Mouse (Mus musculus): ENCODE measurements around the gene A230050P20Rik. TPM values are rescaled to one million over a fixed set of nuclear protein-coding genes. Genes with fewer than 3 reads are reported as not detected.
A peak's percentile ranks its signal among the peaks of the same experiment; 100 is the strongest.

Gene A230050P20Rik
- total and polyA plus RNA-seq, 3 experiments, result 0.05 TPM; not detected in 1

GRCm38 (mm10) chr9:20850179-20850578 lies 18.3 kb upstream of the A230050P20Rik start:
- Histone ChIP-seq H3K9me3 (replicated peaks) (no peaks in the 10 kb centered on the region), H3K4me3 (ENCODE audit: low read depth, low read length) (no peak overlapping the region), H3K36me3 (replicated peaks) (no peaks in the 10 kb centered on the region), H3K27me3 (ENCODE audit: insufficient read depth, low read length) (peaks cover 17% of the 10 kb centered on the region; the same call in 1 of the 2 replicates), H3K4me1 (ENCODE audit: insufficient read depth, low read depth, low read length) (no peaks in the 10 kb centered on the region)
- ATAC-seq (ENCODE audit: extremely low read depth, insufficient number of reproducible peaks, low FRiP score, poor library complexity, severe bottlenecking), result no peak
- no peak for DNase-seq (ENCODE audit: low spot score)
- no peak for TF ChIP-seq GATA1 (IDR thresholded peaks at IDR 0.05; ENCODE audit: borderline replicate concordance, low read length)
- no peak for TF ChIP-seq POLR2AphosphoS5 (IDR thresholded peaks at IDR 0.05; ENCODE audit: insufficient replicate concordance, low read depth, low read length)
- TF ChIP-seq TAL1 (conservative IDR thresholded peaks at IDR 0.05; ENCODE audit: low read depth, low read length), result no peak
- no peak for TF ChIP-seq GATA2 (IDR thresholded peaks at IDR 0.05; ENCODE audit: borderline replicate concordance, low read depth, low read length)
- no peak for TF ChIP-seq CTCF (IDR thresholded peaks at IDR 0.05; ENCODE audit: low read depth, low read length)

GRCm38 (mm10) chr9:20857131-20857530 lies 11.3 kb upstream of the A230050P20Rik start:
- DNase-seq (ENCODE audit: low spot score) (peak; percentile 68), ATAC-seq (ENCODE audit: extremely low read depth, insufficient number of reproducible peaks, low FRiP score, poor library complexity, severe bottlenecking) (peak; percentile 45; the same call in 1 of the 2 replicates)
- no peaks in the 10 kb centered on the region for H3K4me1 ChIP-seq (ENCODE audit: insufficient read depth, low read depth, low read length)
- no peaks in the 10 kb centered on the region for H3K36me3 ChIP-seq (replicated peaks)
- TF ChIP-seq GATA1 (IDR thresholded peaks at IDR 0.05; ENCODE audit: borderline replicate concordance, low read length), result no peak
- no peak for TF ChIP-seq POLR2AphosphoS5 (IDR thresholded peaks at IDR 0.05; ENCODE audit: insufficient replicate concordance, low read depth, low read length)
- no peak for TF ChIP-seq GATA2 (IDR thresholded peaks at IDR 0.05; ENCODE audit: borderline replicate concordance, low read depth, low read length)
- no peak for TF ChIP-seq TAL1 (conservative IDR thresholded peaks at IDR 0.05; ENCODE audit: low read depth, low read length)
- TF ChIP-seq CTCF (IDR thresholded peaks at IDR 0.05; ENCODE audit: low read depth, low read length), result no peak
- H3K4me3 ChIP-seq (ENCODE audit: low read depth, low read length), result no peak overlapping the region
- no peaks in the 10 kb centered on the region for H3K9me3 ChIP-seq (replicated peaks)
- H3K27me3 ChIP-seq (ENCODE audit: insufficient read depth, low read length), result peaks cover 6% of the 10 kb centered on the region; the same call in 1 of the 2 replicates

DNA sequence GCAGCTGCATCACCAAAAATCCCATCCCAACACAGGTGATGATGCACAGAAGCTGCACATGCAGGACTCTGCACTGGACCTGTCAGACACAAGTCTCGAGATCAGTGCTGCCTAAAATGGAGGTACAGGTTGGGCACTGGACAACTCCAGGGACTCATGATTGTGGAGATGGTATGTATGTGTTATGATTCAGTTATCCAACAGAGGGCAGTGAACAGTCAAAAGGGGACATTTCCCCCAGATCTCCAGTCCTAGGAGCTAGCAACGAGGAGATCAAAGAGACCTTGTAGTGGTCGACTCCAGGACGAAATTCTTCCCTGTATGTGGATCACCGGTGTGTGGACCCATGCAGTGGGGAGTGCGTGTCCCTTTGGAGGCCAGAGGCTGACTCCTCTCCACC lies 8.5 kb upstream of the A230050P20Rik start:
- TF ChIP-seq TAL1 (conservative IDR thresholded peaks at IDR 0.05; ENCODE audit: low read depth, low read length) (no peak), GATA2 (IDR thresholded peaks at IDR 0.05; ENCODE audit: borderline replicate concordance, low read depth, low read length) (no peak), POLR2AphosphoS5 (IDR thresholded peaks at IDR 0.05; ENCODE audit: insufficient replicate concordance, low read depth, low read length) (no peak), CTCF (IDR thresholded peaks at IDR 0.05; ENCODE audit: low read depth, low read length) (no peak), GATA1 (IDR thresholded peaks at IDR 0.05; ENCODE audit: borderline replicate concordance, low read length) (no peak)
- ATAC-seq (ENCODE audit: extremely low read depth, insufficient number of reproducible peaks, low FRiP score, poor library complexity, severe bottlenecking) (no peak), DNase-seq (ENCODE audit: low spot score) (no peak)
- no peak overlapping the region for H3K4me3 ChIP-seq (ENCODE audit: low read depth, low read length)
- no peaks in the 10 kb centered on the region for H3K4me1 ChIP-seq (ENCODE audit: insufficient read depth, low read depth, low read length)
- no peaks in the 10 kb centered on the region for H3K36me3 ChIP-seq (replicated peaks)
- H3K9me3 ChIP-seq (replicated peaks), result no peaks in the 10 kb centered on the region
- no peaks in the 10 kb centered on the region; the same call in 1 of the 2 replicates for H3K27me3 ChIP-seq (ENCODE audit: insufficient read depth, low read length)

GRCm38 (mm10) chr9:20861821-20862220 lies 6.6 kb upstream of the A230050P20Rik start:
- no peaks in the 10 kb centered on the region; the same call in 1 of the 2 replicates for H3K27me3 ChIP-seq (ENCODE audit: insufficient read depth, low read length)
- no peak overlapping the region for H3K4me3 ChIP-seq (ENCODE audit: low read depth, low read length)
- H3K4me1 ChIP-seq (ENCODE audit: insufficient read depth, low read depth, low read length), result no peaks in the 10 kb centered on the region
- ATAC-seq (ENCODE audit: extremely low read depth, insufficient number of reproducible peaks, low FRiP score, poor library complexity, severe bottlenecking), result no peak
- H3K9me3 ChIP-seq (replicated peaks), result no peaks in the 10 kb centered on the region
- no peaks in the 10 kb centered on the region for H3K36me3 ChIP-seq (replicated peaks)
- TF ChIP-seq TAL1 (conservative IDR thresholded peaks at IDR 0.05; ENCODE audit: low read depth, low read length) (no peak), CTCF (IDR thresholded peaks at IDR 0.05; ENCODE audit: low read depth, low read length) (no peak), POLR2AphosphoS5 (IDR thresholded peaks at IDR 0.05; ENCODE audit: insufficient replicate concordance, low read depth, low read length) (no peak), GATA2 (IDR thresholded peaks at IDR 0.05; ENCODE audit: borderline replicate concordance, low read depth, low read length) (no peak), GATA1 (IDR thresholded peaks at IDR 0.05; ENCODE audit: borderline replicate concordance, low read length) (no peak)
- DNase-seq (ENCODE audit: low spot score), result no peak

GRCm38 (mm10) chr9:20862225-20862624 lies 6.2 kb upstream of the A230050P20Rik start:
- H3K9me3 ChIP-seq (replicated peaks), result no peaks in the 10 kb centered on the region
- TF ChIP-seq POLR2AphosphoS5 (IDR thresholded peaks at IDR 0.05; ENCODE audit: insufficient replicate concordance, low read depth, low read length) (no peak), TAL1 (conservative IDR thresholded peaks at IDR 0.05; ENCODE audit: low read depth, low read length) (no peak), GATA2 (IDR thresholded peaks at IDR 0.05; ENCODE audit: borderline replicate concordance, low read depth, low read length) (no peak), CTCF (IDR thresholded peaks at IDR 0.05; ENCODE audit: low read depth, low read length) (no peak), GATA1 (IDR thresholded peaks at IDR 0.05; ENCODE audit: borderline replicate concordance, low read length) (no peak)
- ATAC-seq (ENCODE audit: extremely low read depth, insufficient number of reproducible peaks, low FRiP score, poor library complexity, severe bottlenecking) (no peak), DNase-seq (ENCODE audit: low spot score) (no peak)
- H3K27me3 ChIP-seq (ENCODE audit: insufficient read depth, low read length), result no peaks in the 10 kb centered on the region; the same call in 1 of the 2 replicates
- no peak overlapping the region for H3K4me3 ChIP-seq (ENCODE audit: low read depth, low read length)
- no peaks in the 10 kb centered on the region for H3K36me3 ChIP-seq (replicated peaks)
- H3K4me1 ChIP-seq (ENCODE audit: insufficient read depth, low read depth, low read length), result no peaks in the 10 kb centered on the region

DNA sequence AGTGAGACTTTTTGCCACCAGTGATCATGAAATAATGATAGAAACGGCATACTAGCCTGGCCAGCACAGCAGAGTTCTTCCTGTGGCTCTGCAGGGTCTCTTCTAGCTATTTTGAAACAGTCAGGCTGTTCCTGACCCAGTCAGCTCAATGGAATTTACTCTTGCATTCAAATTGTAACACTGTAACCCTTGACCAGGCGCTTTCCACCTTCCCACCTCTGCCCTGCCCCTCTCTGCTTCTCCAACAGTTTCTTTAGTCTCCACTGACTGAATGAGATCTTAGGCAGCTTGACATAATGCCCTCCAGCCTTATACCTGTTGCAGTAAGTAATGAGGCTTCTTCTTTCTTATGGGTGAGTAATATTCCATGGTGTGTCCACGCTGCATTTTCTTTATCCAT lies 1.6 kb upstream of the A230050P20Rik start:
- Histone ChIP-seq H3K9me3 (replicated peaks) (no peaks in the 10 kb centered on the region), H3K27me3 (ENCODE audit: insufficient read depth, low read length) (peaks cover 13% of the 10 kb centered on the region), H3K36me3 (replicated peaks) (no peaks in the 10 kb centered on the region), H3K4me1 (ENCODE audit: insufficient read depth, low read depth, low read length) (no peaks in the 10 kb centered on the region), H3K4me3 (ENCODE audit: low read depth, low read length) (no peak overlapping the region)
- TF ChIP-seq POLR2AphosphoS5 (IDR thresholded peaks at IDR 0.05; ENCODE audit: insufficient replicate concordance, low read depth, low read length), result no peak
- TF ChIP-seq CTCF (IDR thresholded peaks at IDR 0.05; ENCODE audit: low read depth, low read length), result no peak
- no peak for TF ChIP-seq TAL1 (conservative IDR thresholded peaks at IDR 0.05; ENCODE audit: low read depth, low read length)
- TF ChIP-seq GATA2 (IDR thresholded peaks at IDR 0.05; ENCODE audit: borderline replicate concordance, low read depth, low read length), result no peak
- no peak for TF ChIP-seq GATA1 (IDR thresholded peaks at IDR 0.05; ENCODE audit: borderline replicate concordance, low read length)
- no peak for DNase-seq (ENCODE audit: low spot score)
- ATAC-seq (ENCODE audit: extremely low read depth, insufficient number of reproducible peaks, low FRiP score, poor library complexity, severe bottlenecking), result no peak
